Mouse (Mus musculus) frontal cortex, postnatal 25 days (tissue): ENCODE measurements around the gene Gsdma.
A peak's percentile ranks its signal among the peaks of the same experiment; 100 is the strongest.
"Not testable (repeated sequence)": the region's sequence is repeated elsewhere in the genome, so short reads cannot be mapped to it uniquely, and the experiment has no call there.

Experiments used
- DNase-seq, 2 experiments: peaks; one replicate each; pipeline ENCODE4 v3.0.0; 2022; ENCODE audit warnings: low spot score in 2 of 2

Gsdma gene

GRCm38 (mm10) chr11:98664091-98664490 lies at the start of gene Gsdma:
Gsdma (plus strand) TSS chr11:98664351.
- no peak for DNase-seq

GRCm38 (mm10) chr11:98620791-98621190 lies 43.4 kb upstream of the Gsdma start:
- DNase-seq, result no peak

- not testable (repeated sequence) for DNase-seq
These were observed 40.2 kb upstream of the Gsdma start for GRCm38 (mm10) chr11:98623981-98624380.

GRCm38 (mm10) chr11:98624381-98624780 lies 39.8 kb upstream of the Gsdma start:
- not testable (repeated sequence) for DNase-seq

- DNase-seq, result no peak
These were observed 38.3 kb upstream of the Gsdma start, which contains the start of the genes Gm12355 and Gsdma3 for GRCm38 (mm10) chr11:98625611-98626410. Gm12355 (minus strand) TSS chr11:98625661. Gsdma3 (plus strand) TSS chr11:98626360.

- no peak for DNase-seq
These were observed 35.4 kb upstream of the Gsdma start for GRCm38 (mm10) chr11:98628706-98629105.

- no peak for DNase-seq
These were observed 33.5 kb upstream of the Gsdma start for GRCm38 (mm10) chr11:98630646-98631045.

GRCm38 (mm10) chr11:98635312-98635970 lies 28.7 kb upstream of the Gsdma start:
- DNase-seq, result peak in 1 of 2 experiments; percentile 9

- DNase-seq, result no peak
These were observed 26.6 kb upstream of the Gsdma start for GRCm38 (mm10) chr11:98637501-98637900.

GRCm38 (mm10) chr11:98640091-98640490 lies 24.1 kb upstream of the Gsdma start:
- DNase-seq, result no peak

GRCm38 (mm10) chr11:98644757-98645156 lies 19.4 kb upstream of the Gsdma start:
- DNase-seq, result no peak

- no peak for DNase-seq
These were observed 18.2 kb upstream of the Gsdma start for GRCm38 (mm10) chr11:98645946-98646345.

- no peak for DNase-seq
These were observed 17.7 kb upstream of the Gsdma start, which contains the start of gene Gsdma2 for GRCm38 (mm10) chr11:98646459-98646858. Gsdma2 (plus strand) TSS chr11:98646759.

GRCm38 (mm10) chr11:98655076-98655475 lies 9.1 kb upstream of the Gsdma start:
- not testable (repeated sequence) for DNase-seq

GRCm38 (mm10) chr11:98660517-98660916 lies 3.6 kb upstream of the Gsdma start:
- no peak for DNase-seq

GRCm38 (mm10) chr11:98668984-98669383 lies 4.8 kb downstream of the Gsdma start:
- DNase-seq, result no peak

- no peak for DNase-seq
These were observed 7.2 kb downstream of the Gsdma start for GRCm38 (mm10) chr11:98671284-98671815.

GRCm38 (mm10) chr11:98671857-98672256 lies 7.7 kb downstream of the Gsdma start:
- no peak for DNase-seq

- no peak for DNase-seq
These were observed 8.3 kb downstream of the Gsdma start for GRCm38 (mm10) chr11:98672482-98672881.

- DNase-seq, result peak in 1 of 2 experiments; percentile 39
These were observed 9.0 kb downstream of the Gsdma start for GRCm38 (mm10) chr11:98673136-98673535.

GRCm38 (mm10) chr11:98675829-98676363 lies 11.7 kb downstream of the Gsdma start:
- no peak for DNase-seq

GRCm38 (mm10) chr11:98680023-98680422 lies 15.9 kb downstream of the Gsdma start:
- DNase-seq, result no peak
